Mouse (Mus musculus): ENCODE measurements at regions not wholly inside any gene's neighbourhood (a gene's known extent, or its start where the extent isn't known, plus 50 kb on each side); places are given as distances from the start of the nearest gene placed in this dataset.

DNA sequence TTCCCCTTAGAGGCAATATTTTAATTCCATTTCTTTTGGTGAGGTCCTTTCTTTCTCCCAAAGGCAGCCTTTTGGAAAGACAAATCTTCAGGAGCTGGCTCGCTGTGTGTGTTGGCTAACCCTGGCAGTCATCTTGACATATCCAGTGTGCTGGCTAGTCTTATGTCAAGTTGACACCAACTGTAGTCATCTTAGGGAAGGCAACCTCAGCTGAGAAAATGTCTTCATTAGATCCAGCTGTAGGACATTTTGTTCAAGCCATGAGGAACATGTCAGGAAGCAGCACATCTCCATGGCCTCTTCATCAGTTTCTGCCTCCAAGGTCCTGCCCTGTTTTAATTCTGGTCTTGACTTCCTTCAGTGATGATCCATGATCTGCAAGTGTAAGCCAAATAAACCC, 192.1 kb upstream of the Tle4 start:
- DNase-seq (ENCODE audit: low spot score): no peak

DNA sequence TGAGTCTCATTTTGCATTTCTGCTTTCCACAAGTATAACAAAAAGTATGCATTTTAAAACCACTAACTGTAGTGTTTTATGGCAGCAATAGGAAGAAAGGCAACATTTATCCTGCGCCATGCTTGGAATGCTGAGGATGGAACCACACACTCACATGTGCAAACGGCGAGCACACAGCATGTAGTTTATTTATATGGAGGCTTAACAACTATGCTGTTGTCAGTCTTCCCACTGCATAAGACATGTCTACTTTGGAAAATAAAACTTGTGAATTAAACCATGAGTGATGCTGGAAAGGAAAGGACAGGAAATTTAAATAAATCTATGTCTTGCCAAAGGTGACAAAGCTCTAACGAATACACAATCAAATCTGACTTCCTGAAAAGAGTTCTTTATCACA, 190.8 kb upstream of the Tle4 start:
- no peak for DNase-seq (ENCODE audit: low spot score)

DNA sequence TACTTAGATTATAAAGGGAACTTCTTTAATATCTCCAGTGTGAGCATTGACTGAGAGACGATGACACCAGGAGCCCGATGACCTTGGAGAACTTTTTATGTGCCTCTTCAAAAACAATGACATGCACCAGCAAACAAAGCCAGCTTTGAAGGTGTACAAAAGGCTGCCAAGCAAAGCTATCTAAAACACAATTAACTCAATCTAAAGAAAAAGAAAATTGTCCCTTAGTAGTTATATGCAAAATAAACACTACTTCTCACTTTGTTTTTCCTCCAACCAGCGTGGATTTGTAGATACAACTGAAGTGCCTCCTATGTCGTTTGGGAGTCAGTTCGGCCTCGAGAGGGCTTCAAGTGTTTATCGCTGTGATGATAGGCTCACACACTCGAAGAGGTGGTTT, 189.0 kb upstream of the Tle4 start:
- DNase-seq (ENCODE audit: low spot score): no peak

DNA sequence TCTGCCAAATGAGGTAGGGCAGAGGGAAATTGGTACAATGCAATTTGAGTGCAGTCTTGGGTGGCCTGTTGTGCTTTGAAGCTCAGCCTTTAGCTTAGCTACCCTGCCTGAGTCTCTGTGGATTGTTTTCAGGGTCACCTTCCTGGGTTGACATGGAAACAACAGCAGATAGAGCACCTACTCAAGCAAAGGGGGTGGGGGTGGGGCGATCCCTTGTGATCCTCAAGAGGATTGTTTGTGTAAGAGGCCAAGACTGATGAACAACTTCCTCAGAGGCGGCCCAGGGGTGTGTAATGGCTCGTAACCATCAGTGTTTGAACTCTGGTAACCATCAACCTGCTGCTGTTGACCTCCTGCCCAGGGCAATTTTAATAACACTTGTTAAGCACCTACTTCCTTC, 187.8 kb upstream of the Tle4 start:
- DNase-seq (ENCODE audit: low spot score): no peak

DNA sequence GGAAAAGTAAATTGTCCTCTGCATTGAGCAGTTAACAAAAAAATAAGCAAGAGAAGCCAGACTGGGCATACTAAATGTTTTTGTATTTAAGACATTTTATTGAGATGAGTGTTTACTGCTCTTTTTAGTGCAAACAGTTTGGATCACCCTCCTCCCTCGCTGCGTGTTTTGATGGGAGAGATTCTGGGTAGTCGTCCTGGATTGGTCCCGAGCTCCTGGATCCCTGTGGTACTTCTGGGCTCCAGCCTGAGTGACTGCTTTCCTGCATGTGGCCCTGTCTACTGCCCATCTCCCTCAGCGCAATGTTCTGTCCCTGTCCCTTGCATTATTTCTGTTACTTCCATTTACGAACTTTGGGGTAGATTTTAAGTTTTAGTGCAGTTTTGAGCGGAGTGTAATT, 179.9 kb upstream of the Tle4 start:
- DNase-seq (ENCODE audit: low spot score): no peak

DNA sequence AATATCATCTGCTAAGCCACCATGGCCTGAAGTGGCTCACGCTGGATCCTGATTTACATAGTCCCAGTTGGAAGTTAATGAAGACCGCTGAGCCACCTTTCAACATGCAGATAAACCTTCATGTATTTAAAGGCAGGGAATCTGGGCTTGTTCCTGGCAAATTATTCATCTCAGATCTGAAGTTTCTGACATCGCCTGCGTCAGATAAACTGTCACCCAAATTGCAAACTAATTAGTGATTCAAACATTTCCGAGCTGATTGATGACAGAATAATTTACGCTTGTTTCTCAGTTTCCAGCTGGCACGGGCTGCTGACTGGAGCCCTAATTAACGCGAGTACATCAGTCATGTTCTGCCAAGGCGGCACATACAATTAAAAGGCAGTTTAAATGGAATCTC, 179.3 kb upstream of the Tle4 start:
- peak; percentile 55 for DNase-seq (ENCODE audit: low spot score)

DNA sequence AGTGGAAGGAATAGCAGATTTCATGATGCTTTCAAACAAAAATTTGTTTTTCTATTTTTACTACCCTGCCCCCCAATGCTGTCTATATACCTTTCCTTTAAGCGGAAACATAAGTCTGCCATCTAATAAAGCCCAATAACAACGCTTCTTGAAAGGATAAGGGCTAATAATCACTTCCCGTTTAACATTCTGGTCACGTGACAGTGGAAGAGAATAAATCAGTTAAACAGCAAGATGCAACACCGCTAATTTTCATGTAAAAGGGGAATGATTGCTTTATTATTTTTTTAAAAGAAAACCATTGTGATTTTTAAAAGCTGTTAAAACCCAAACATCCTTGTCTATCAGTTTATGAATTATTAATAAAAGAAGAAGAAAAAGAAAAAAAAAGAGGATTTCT, 178.9 kb upstream of the Tle4 start:
- no peak for DNase-seq (ENCODE audit: low spot score)

DNA sequence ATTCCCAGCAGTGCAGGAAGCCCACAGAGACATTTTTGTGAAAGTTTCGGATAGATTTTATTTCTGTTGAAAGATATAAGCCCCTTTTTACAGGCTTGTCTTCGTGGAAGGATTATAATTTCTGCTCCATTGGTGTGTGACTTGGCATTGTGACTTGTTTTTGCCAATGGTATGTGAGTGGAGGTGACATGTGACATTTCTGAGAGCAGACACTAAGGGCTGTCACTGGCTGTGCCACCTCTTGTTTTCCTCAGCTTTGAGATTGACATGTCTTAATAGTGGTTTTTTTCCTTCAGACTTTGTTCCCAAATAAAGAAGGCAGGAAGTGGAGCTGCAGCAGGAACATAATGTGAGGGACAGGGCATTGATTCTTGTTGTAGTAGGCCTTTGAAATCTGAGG, 174.9 kb upstream of the Tle4 start:
- no peak for DNase-seq (ENCODE audit: low spot score)

DNA sequence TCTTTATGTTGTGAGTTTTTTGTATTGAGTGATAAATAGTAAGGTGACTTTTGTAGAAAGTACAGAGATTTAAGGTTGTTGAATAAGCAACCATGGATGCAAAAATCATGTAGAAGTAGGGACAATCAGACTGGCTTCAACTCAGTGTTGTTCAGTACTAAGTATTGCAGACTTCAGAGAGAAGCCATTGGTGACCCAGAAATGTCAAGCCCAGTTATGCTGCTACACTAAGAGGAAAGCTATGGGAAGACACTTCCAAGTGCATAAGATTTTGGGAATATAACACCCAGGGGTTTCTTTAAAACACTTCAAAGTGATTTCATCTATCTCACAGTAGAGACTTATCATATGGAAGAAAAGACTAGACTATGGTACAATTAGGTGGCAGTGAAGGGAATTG, 154.8 kb upstream of the Tle4 start:
- DNase-seq (ENCODE audit: low spot score): no peak

DNA sequence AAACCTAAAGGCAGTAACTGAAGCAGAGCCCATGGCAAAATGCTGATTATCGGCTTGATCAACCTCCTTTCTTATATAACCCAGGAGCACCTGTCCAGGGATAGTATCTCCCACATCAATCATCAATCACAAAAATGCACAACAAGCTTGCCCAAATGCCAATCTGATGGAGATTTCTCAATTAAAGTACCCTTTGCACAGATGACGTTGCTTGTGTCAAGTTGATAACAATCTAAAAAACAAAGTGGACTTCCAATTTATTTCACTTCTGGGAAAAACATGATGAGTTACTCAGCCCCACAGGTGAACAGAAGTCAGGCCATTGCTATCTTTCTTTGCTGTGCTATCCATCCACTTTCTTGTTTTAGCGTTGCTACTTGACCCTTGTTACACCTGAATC, 144.5 kb upstream of the Tle4 start:
- no peak for DNase-seq (ENCODE audit: low spot score)

DNA sequence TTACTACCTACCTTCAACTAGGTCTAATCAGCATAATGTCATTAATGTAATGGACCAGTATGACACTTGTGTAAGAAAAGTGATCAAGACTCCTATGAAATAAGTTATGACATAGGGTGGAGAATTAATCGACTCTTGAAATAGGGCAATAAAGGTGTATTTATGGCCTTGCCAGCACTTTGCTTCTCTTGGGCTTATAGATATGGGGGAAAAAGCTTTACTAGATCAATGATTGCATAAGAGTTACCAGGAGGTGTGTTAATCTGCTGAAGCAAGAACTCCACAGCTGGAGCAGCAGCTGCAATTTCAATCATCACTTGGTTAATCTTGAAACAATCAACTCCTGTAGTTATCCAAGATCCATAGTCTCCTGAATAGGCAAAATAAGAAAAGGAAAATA, 143.1 kb upstream of the Tle4 start:
- DNase-seq (ENCODE audit: low spot score): no peak

DNA sequence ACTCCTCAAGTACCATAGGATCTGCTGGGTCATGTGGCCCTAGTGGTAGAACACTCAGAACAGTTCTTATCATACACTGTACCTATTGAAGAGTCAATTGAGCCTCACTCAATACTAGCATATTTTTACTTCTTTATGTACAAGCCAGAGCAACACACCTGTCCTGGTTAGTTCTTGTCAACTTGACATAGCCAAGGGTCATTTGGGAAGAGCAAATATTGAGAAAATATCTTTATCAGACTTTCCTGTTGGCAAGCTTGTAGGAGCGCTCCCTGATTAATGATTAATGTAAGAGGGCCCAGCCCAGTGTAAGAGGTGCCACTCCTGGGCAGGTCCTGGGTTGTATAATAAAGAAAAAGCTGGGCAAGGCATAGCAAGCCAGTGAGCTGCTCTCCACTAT, 142.3 kb upstream of the Tle4 start:
- DNase-seq (ENCODE audit: low spot score): no peak

DNA sequence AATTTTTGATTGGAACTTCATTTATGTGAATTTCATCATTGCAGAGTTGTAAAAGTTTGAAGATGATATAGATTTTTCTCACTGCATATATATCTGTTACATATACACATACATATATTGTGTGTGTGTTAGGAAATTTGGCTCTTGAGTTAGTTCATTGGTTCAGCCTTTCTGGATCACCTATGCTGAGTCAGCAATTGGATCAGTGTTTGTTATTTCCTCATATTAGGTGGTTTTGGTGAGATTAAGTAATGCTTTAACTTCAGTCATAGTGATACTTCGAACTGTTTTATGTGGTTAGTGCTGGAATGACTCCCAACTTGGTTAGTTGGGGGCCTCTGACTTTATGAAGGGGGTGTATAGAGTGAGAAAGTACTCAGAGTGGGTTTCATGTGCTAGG, 138.7 kb upstream of the Tle4 start:
- DNase-seq (ENCODE audit: low spot score): no peak

DNA sequence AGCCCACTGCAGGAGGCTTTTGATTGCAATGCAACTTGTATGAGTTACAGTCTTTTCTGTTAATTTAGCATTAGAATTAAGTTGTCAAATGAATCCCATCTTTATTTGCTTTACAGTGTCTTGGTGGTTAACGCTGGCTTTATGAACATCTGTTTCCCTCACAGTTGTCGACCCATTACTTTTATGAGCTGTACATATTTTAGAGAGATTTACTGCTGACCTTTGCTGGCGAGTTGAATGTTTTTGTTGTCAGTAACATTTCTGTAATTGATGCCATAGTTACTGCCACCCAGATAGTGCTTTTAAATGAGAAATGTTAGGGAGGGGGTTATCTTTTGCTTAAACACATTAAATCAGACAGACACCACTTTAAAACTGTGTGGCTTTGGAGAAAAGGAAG, 127.5 kb upstream of the Tle4 start:
- DNase-seq (ENCODE audit: low spot score): no peak

DNA sequence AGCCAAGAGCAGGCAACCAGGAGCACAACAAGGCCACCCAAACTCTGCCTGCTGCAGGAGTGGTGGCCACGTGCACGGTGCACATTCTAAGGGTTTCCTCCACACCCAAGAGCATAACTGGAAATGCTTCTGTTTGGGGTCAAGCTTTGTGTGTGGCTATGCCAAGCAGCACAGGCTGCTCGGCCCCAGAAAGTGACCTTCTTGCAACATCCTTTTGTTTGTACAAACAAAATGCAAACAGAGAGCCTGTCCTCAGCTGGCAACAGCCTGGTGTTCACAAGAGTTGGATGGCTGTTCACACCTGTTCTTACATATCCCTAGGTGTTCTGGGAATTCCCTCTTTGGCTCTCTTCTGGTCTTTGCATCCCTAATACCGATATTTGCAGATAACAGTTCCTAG, 126.8 kb upstream of the Tle4 start:
- DNase-seq (ENCODE audit: low spot score): no peak

DNA sequence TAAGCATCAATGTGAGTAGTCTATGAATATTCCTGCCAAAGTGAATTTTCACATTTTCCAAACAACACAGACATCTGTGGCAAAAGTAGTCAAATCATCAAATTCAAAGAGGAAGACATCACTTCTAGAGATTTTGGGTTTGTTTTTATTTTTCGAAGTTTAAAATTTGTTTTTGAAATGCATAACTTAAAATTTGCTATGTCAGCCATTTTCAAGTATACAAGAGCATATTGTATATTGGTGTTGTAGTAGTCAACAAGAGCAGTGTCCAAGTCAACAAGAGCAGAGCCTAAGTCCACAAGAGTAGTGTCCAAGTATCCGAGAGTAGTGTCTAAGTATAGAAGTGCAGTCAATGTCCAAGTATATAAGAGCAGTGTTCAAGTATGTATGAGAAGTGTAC, 107.9 kb upstream of the Tle4 start:
- no peak for DNase-seq (ENCODE audit: low spot score)

DNA sequence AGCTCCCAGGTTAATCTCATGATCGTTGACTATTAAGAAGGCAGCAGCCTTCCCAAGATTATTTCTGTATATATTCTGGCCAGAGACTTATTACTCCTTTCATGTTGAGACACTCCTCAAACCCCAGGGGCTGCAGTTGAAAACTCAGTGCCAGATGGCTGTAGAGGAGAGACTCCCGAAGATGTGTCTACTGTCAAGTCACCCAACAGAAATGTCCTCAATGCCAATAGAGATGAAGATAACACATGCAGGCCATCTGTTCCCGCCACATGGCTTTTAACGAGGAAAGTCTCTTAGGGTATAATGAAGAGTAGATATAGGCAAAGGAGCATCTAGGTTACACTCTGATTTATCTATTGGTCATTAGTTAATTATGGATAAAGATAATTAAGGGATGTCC, 103.3 kb upstream of the Tle4 start:
- DNase-seq (ENCODE audit: low spot score): peak; percentile 52

DNA sequence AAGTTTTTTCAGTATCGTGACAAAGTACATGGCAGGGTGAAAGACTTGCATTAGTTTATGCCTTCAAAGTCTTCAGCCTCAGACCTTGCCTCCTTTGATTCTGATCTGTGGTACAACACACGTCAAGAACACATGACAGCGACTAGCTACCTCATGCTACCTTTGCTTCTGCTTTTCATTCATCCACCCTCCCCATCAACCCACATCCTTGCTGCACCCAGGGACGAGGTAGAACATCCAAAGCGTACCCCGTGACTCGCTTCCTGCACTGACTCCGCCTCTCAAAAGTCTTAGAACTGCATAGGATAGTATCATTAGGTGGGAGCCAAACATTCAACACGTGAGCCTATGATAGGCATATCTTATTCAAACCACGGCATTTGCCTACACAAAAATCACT, 97.5 kb upstream of the Tle4 start:
- no peak for DNase-seq (ENCODE audit: low spot score)

DNA sequence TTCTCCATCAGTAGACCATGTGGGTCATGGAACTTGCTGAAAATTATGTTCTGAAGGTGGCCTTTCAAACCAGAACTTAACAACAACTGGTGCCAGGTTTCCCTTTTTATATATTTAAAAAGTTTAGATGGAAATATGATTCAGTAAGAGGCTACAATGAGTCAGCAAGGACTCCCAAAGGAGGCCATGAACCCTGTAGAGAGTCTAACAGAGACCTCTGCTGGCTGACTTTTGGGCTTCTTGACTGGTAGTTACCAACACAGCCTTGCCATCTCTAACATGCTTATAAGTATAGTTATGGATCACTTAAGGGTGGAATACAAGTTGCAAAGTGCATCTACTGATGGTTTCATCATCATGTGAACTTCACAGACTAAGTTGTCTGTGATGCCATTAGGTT, 94.3 kb upstream of the Tle4 start:
- DNase-seq (ENCODE audit: low spot score): no peak

DNA sequence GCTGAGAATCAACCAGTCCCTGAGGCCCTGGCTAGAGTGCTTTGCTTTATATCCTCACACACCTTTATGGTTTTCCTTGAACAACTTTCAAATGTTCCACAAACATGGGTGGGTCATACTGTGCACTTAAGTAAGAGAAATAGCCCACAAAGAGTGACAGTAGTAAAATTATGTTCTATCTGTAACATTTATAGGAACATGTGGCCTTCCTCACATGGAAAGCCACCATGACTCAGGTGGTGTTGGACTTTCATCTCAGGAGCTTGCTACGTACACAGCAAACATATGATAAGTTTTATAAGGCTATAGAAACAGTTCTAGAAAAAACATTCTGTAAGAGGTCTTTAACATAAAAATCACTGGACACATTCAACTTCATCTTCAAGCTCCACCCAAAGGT, 87.8 kb upstream of the Tle4 start:
- no peak for DNase-seq (ENCODE audit: low spot score)

DNA sequence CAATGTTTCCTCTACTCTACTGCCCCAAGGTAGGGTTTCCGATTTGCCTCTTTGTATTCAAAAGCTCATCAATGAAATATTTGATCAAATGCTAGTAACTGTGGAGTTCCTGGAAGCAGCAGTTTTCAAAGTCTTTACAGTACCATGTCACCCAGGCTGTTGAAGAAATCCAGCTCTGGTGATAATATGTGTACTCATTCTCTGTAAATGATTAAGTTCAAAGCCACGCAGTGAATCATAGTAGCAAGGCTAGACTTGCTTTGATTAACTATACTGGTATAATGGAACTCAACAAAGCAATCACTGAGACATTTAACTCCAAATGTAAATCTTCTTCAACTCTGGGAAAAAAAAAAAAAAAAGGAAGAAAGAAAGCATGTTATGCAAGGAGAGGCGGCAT, 86.8 kb upstream of the Tle4 start:
- no peak for DNase-seq (ENCODE audit: low spot score)

DNA sequence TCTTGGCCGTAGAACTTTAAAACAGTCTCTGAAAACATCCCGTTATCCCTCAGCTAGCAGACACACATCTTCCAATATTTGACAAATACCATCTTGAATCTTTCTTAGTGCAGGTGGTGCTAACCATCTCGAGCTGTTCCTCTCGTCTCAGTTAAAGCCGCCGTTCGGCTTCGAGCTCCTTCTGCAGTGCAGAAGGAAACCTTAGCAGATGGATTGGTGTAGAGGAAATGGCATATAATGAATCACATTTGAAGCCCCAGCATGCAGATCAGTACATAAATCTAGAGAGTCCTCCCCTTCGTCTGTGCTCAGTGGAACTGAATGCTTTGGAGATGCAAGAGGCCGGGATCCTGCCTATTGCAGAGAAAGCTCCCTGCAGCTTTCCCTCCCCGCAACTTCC, 83.5 kb upstream of the Tle4 start:
- DNase-seq (ENCODE audit: low spot score): no peak

DNA sequence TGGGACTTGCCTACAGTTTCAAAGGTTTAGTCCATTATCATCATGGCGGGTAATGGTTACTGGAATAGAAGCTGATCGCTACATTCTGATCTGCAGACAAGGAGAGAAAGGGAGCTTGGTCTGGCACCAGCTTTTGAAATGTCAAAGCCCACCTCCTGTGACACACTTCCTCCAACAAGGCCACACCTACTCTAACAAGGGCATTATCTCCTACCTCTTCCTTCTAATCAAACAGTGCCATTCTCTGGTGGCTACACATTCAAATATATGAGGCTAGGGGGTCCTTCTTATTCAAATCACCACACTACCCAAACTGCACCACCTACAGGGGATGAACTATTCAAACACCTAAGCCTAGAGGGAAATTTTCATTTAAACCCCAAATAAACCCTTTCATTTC, 81.9 kb upstream of the Tle4 start:
- no peak for DNase-seq (ENCODE audit: low spot score)

DNA sequence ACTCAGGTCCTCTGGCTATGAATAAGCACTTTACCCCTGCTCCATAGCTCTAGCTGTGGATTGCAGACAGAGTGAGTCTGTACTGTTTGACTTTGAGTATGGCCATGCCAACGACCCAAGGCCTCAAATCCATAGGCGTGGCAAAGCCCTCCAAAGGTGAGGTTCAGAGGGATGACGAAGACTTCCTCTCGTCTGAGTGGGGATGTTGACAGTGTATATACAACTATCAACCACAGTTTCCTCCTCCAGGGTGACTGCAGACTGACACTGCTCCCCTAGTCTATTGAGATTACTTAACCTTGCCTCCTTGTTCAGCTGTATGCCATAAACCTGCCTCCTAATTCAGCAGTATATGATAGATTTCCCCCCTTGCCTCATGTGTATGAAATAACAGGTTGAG, 80.7 kb upstream of the Tle4 start:
- DNase-seq (ENCODE audit: low spot score): no peak

DNA sequence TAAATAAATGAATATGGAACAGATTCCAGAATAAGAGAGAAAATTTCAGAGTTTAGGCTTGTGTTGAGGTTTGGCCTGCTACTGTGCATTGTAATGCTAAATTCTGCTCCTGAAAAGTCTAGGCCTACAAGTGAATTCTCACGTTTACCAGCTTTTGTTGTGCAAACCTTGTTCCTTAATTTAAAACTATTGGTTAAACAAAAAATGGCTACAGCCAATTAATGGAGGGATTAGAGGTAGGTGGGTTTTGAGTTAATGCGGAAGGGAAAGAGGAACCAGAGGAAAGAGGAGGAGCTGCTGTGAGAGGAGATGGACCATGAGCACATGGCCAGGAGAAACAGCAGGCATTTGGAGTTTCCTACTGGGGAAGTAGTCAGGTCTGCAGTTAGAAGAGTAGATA, 79.1 kb upstream of the Tle4 start:
- no peak for DNase-seq (ENCODE audit: low spot score)

DNA sequence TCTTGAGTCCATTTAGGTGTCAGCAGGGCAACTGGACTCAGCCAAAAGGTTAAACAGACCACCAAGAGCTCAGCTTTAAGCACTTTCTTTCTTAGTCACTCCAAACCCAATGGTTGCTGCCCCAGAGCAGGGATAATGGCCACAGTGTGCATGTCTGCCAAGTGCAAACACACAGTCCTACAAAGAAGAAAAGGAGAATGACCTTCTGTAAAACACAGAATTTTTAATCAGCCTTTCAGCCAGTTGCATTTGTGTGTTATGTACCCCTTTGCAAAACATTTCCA, 72.9 kb upstream of the Tle4 start:
- DNase-seq (ENCODE audit: low spot score): no peak

Measured in MN1 (cell line).